Mouse (Mus musculus) G1E-ER4 (cell line): Measurements from ENCODE around the gene Dand5. TPM values are rescaled to one million over a fixed set of nuclear protein-coding genes. Genes with fewer than 3 reads are reported as not detected.

Experiments used
- GATA1 ChIP-seq: IDR thresholded peaks from one replicate; pipeline ENCODE4 v1.8.0; 2012; ENCODE audit warnings: low read length, inconsistent platforms
- polyA plus RNA-seq: library from polyadenylated mRNA; stranded (reverse); fragments of >175 nt; gene quantifications from 2 replicates; pipeline ENCODE4 v1.2.3, GENCODE M21; 2012

Gene Dand5
- polyA plus RNA-seq, 1 experiment = 1.7 TPM

GRCm38 (mm10) chr8:84793791-84794485 is 28.7 kb downstream of the Dand5 start:
- TF ChIP-seq GATA1 = no peak

- no peak for TF ChIP-seq GATA1
These were observed 29.5 kb downstream of the Dand5 start for GRCm38 (mm10) chr8:84793134-84793533.

- no peak for TF ChIP-seq GATA1
These were observed 30.1 kb downstream of the Dand5 start for GRCm38 (mm10) chr8:84792429-84792947.

GRCm38 (mm10) chr8:84790537-84790936 is 32.1 kb downstream of the Dand5 start:
- TF ChIP-seq GATA1 = no peak

GRCm38 (mm10) chr8:84789855-84790486 is 32.7 kb downstream of the Dand5 start:
- no peak for TF ChIP-seq GATA1

DNA sequence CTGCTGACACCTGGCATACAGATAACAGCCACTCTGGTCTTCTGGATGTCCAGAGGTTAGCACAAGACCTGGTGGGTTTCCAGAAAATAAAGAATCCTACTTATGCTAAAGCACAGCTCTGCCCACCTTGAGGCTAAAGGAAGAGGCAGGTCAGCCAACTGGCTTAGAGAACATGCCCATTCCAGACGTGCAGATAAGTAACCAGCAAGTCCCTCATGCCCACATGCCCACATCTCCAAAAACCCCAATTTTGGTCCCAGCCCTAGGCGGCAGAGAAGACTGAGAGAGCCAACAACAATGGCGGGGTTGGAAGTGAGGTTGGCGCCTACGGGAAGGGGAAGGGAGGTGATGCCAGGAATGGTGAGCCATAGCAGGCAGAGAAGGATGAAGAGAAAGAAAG is 33.3 kb downstream of the Dand5 start:
- TF ChIP-seq GATA1 = no peak

DNA sequence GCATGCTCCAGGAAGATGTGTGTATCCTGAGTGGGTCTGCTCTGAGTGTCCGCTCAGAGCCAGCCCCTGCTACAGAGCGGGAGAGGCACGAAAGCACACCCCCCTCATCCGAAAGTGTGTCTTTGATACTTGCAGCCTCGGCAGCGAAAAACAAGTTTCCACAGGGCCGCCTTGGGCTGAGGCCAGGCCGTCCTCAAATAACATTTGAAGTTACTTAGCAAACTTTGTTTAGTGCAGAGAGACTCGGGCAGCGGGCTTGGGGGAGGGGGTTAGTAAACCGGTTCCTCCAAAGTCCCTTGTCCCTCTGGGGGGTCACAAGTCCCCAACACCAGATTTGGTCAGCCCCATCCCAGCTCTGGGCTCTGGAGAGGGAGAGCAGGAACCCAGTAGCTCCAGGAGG is 33.7 kb downstream of the Dand5 start:
- TF ChIP-seq GATA1 = no peak

- TF ChIP-seq GATA1 = no peak
These were observed 34.9 kb downstream of the Dand5 start for GRCm38 (mm10) chr8:84787523-84788302.

GRCm38 (mm10) chr8:84786801-84787467 is 35.7 kb downstream of the Dand5 start:
- no peak for TF ChIP-seq GATA1

DNA sequence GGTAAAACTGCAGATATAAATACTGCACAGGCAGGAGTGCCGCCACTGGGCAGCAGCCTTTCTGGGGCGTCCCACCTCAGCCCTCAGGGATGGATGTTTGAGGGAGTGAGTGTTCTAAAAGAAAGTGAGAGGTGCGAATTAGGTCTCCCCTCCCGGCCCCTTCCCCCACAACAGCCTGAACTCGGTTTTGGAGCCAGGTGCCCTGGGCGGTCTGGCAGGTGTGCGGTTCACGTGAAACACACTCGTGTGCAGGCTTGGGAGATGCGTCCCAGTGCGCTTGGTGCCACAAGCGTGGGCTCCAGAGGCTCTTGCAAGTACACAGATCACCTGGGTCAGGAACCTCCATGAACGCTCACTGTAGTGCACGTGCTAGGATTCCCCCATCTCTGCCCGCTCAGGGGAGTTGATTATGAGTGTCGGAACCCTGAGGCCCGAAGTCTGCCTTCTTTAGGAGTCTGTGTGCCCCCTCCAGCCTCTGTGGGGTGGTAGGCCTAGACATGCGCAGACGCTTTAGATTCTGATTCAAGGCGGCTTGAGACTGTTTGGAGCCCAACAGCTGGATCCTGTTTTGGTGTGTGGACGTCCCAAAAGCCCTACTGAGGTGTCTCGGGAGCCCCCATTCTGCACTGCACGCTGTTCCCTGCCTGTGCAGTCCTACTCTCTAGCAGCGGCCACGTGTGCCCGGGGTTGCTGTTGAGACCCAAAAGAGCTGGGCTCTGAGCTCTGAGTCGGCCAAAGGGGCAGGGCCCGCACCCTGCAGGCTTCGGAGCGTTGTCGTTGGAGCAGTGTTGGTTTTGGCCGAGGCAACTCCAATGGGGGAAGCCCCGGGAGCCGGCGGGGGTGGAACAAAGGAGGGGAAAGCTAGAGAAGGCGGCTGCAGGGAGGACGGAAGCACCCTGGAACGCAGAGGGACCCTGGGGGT is 36.6 kb downstream of the Dand5 start:
- no peak for TF ChIP-seq GATA1

DNA sequence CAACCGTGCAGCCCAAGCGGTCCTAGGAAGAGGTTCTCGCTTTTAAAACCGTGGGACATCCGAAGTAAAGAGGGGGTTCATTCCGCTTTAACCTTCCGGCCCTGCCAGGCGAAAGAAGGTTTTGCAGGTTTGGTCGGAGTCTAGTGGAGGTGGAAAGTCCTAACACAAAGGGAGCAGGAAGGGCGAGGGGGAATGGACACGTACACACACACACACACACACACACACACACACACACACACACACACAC is 37.2 kb downstream of the Dand5 start:
- TF ChIP-seq GATA1 = no peak

DNA sequence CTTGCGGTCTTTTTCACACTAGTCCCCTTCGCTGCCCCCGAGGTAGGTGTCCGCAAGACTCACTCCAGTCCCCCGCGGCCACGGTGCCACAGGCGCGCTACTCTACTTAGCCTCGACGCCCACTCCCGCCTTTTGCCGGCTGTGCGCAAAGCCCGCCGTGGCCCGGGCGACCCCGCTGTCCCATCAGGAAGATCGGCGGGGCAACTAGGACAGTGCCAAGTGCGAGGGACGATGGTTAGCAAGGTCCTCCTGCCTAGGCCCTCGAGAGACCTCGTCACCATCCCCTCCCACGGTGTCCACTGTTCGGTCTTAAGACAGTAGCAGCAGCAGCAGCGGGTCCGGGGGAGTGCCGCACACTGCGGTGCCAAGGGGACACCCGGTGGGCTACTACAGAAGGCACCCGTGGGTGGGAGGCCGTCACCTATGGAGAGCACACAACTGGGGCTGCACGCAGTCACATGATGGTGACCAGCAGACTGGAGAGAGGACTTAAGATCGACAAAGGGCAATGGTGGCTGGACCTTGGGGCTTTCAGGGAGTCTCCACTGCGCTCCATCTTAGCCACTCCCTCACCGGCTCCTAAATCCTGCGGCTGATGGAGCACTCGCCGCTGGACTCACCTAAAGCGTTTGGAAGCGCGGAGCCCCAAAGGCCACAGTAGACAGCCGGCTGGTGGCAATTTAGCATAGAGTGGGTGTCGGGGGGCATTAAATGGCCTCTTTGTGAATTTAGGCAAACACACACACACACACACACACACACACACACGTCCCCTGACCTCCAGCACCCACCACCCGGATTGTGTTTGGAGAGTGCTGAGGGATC is 37.7 kb downstream of the Dand5 start:
- no peak for TF ChIP-seq GATA1

- no peak for TF ChIP-seq GATA1
These were observed 38.6 kb downstream of the Dand5 start for GRCm38 (mm10) chr8:84783919-84784581.
